Mouse (Mus musculus) neural tube, embryonic 11.5 days (tissue): Measurements from ENCODE around the gene Pemt. TPM values are rescaled to one million over a fixed set of nuclear protein-coding genes. Genes with fewer than 3 reads are reported as not detected.
"Not testable (repeated sequence)": the region's sequence is repeated elsewhere in the genome, so short reads cannot be mapped to it uniquely, and the experiment has no call there.

Experiments used
- ATAC-seq: fragments of 200-750 bp; cut with Nextera tagmentation; 2 replicates; pipeline ENCODE4 v1.8.0; 2017; ENCODE audit warnings: moderate number of reproducible peaks, mild to moderate bottlenecking, moderate TSS enrichment, moderate library complexity; ENCODE audit not compliant: insufficient read depth, low FRiP score, low TSS enrichment
- DNase-seq: peaks from one replicate; pipeline ENCODE4 v3.0.0-alpha.2; 2015; ENCODE audit warnings: low spot score
- H3K27ac ChIP-seq: fragments of 300-500 bp; sonication (generic); 2 replicates; pipeline ENCODE4 v1.5.1; 2014; ENCODE audit warnings: low read depth, mild to moderate bottlenecking, low read length
- H3K27me3 ChIP-seq: fragments of 300-500 bp; sonication (generic); 2 replicates; pipeline ENCODE4 v1.6.1; 2014; ENCODE audit warnings: mild to moderate bottlenecking, low read length, mixed read lengths; ENCODE audit not compliant: control insufficient read depth, insufficient read depth
- H3K36me3 ChIP-seq: fragments of 300-500 bp; sonication (generic); 2 replicates; pipeline ENCODE4 v1.6.1; 2014; ENCODE audit warnings: mild to moderate bottlenecking, low read length, moderate library complexity, mixed read lengths; ENCODE audit not compliant: control insufficient read depth, insufficient read depth
- H3K4me1 ChIP-seq: fragments of 300-500 bp; sonication (generic); 2 replicates; pipeline ENCODE4 v1.6.1; 2014; ENCODE audit warnings: low read length, mixed read lengths; ENCODE audit not compliant: control insufficient read depth, insufficient read depth
- H3K4me2 ChIP-seq: fragments of 300-500 bp; sonication (generic); 2 replicates; pipeline ENCODE4 v1.6.1; 2014; ENCODE audit warnings: low read depth, mild to moderate bottlenecking, moderate library complexity
- H3K4me3 ChIP-seq: fragments of 300-500 bp; sonication (generic); 2 replicates; pipeline ENCODE4 v1.5.1; 2014; ENCODE audit warnings: low read depth, low read length
- H3K9ac ChIP-seq: fragments of 300-500 bp; sonication (generic); 2 replicates; pipeline ENCODE4 v1.6.1; 2014; ENCODE audit warnings: mild to moderate bottlenecking, low read length
- H3K9me3 ChIP-seq: fragments of 300-500 bp; sonication (generic); 2 replicates; pipeline ENCODE4 v1.6.1; 2016; ENCODE audit warnings: low read length; ENCODE audit not compliant: control insufficient read depth
- WGBS: fragments of 180-500 bp; shearing (Covaris S2); extraction: QIAGEN DNeasy Blood & Tissue Kit; methylation state at CpG from one replicate; pipeline ENCODE4 v1.1.7; 2014; 5-methylcytosine and 5-hydroxymethylcytosine counted together
- polyA plus RNA-seq: library from polyadenylated mRNA; unstranded; fragments of >200 nt; fragmentation: Nextera tagmentation; extraction: Ambion mirVana; gene quantifications from 2 replicates; pipeline ENCODE4 v1.2.1, GENCODE M21; 2014

Gene Pemt
- polyA plus RNA-seq, 1 experiment from 2014 or later = 7.3 TPM

GRCm38 (mm10) chr11:59960476-59961337 lies 85.6 kb downstream of the Pemt start:
- no peaks in the 10 kb centered on the region for H3K36me3 ChIP-seq
- H3K4me3 ChIP-seq = no peak overlapping the region
- peaks cover 13% of the 10 kb centered on the region for H3K4me1 ChIP-seq
- H3K27me3 ChIP-seq = peaks cover 16% of the 10 kb centered on the region
- no peak for DNase-seq
- H3K4me2 ChIP-seq = no peak overlapping the region
- no peak overlapping the region for H3K9ac ChIP-seq
- no peak overlapping the region for H3K27ac ChIP-seq
- ATAC-seq = no peak
- 93% methylated on average over 20 of the region's 20 CpGs for WGBS
- H3K9me3 ChIP-seq = no peaks in the 10 kb centered on the region

GRCm38 (mm10) chr11:59959453-59959852 lies 86.8 kb downstream of the Pemt start:
- H3K27me3 ChIP-seq = peaks cover 16% of the 10 kb centered on the region
- peaks cover 13% of the 10 kb centered on the region for H3K4me1 ChIP-seq
- H3K36me3 ChIP-seq = no peaks in the 10 kb centered on the region
- no peak overlapping the region for H3K27ac ChIP-seq
- H3K9ac ChIP-seq = no peak overlapping the region
- no peak overlapping the region for H3K4me3 ChIP-seq
- DNase-seq (no peak), ATAC-seq (no peak)
- WGBS = 84% methylated on average over 4 of the region's 4 CpGs
- no peak overlapping the region for H3K4me2 ChIP-seq
- no peaks in the 10 kb centered on the region for H3K9me3 ChIP-seq

- H3K4me2 ChIP-seq = no peak overlapping the region
- H3K9me3 ChIP-seq = no peaks in the 10 kb centered on the region
- H3K4me3 ChIP-seq = no peak overlapping the region
- DNase-seq (no peak), ATAC-seq (no peak)
- H3K9ac ChIP-seq = no peak overlapping the region
- WGBS = 77% methylated on average over 6 of the region's 6 CpGs
- no peaks in the 10 kb centered on the region for H3K4me1 ChIP-seq
- H3K27me3 ChIP-seq = no peaks in the 10 kb centered on the region
- no peak overlapping the region for H3K27ac ChIP-seq
- H3K36me3 ChIP-seq = no peaks in the 10 kb centered on the region
Observed at GRCm38 (mm10) chr11:59956749-59957148, 89.5 kb downstream of the Pemt start.

- Histone ChIP-seq H3K36me3 (no peaks in the 10 kb centered on the region; the same call in 1 of the 2 replicates), H3K27ac (no peak overlapping the region), H3K9me3 (no peaks in the 10 kb centered on the region), H3K27me3 (no peaks in the 10 kb centered on the region), H3K4me1 (no peaks in the 10 kb centered on the region), H3K4me2 (no peak overlapping the region), H3K9ac (no peak overlapping the region), H3K4me3 (no peak overlapping the region)
- WGBS = 88% methylated on average over 14 of the region's 14 CpGs
- no peak for ATAC-seq
- no peak for DNase-seq
Observed at GRCm38 (mm10) chr11:59952892-59953291, 93.4 kb downstream of the Pemt start.

- WGBS = 5% methylated on average over 13 of the region's 16 CpGs
- Histone ChIP-seq H3K9ac (peak overlapping the region; percentile 98), H3K9me3 (no peaks in the 10 kb centered on the region), H3K4me2 (peak overlapping the region; percentile 82), H3K4me1 (peaks cover 6% of the 10 kb centered on the region; the same call in 1 of the 2 replicates), H3K4me3 (peak overlapping the region; percentile 96), H3K27ac (peak overlapping the region; percentile 58), H3K27me3 (no peaks in the 10 kb centered on the region), H3K36me3 (no peaks in the 10 kb centered on the region; the same call in 1 of the 2 replicates)
- ATAC-seq (0 out of 2 replicates have a peak, but pooled peaks have one; percentile 16), DNase-seq (peak; percentile 31)
Observed at GRCm38 (mm10) chr11:59948401-59948767, 97.9 kb downstream of the Pemt start.

- peak; percentile 99 for DNase-seq
- 1% methylated on average over 41 of the region's 43 CpGs for WGBS
Observed at GRCm38 (mm10) chr11:59947752-59948400, 98.4 kb downstream of the Pemt start, which contains the start of gene Med9. TSS of gene Med9 (plus strand) at chr11:59948206.

GRCm38 (mm10) chr11:59944855-59945254 lies 101.4 kb downstream of the Pemt start:
- not testable (repeated sequence) for H3K36me3 ChIP-seq, H3K27me3 ChIP-seq, H3K4me2 ChIP-seq, ATAC-seq, H3K4me3 ChIP-seq, DNase-seq, H3K9ac ChIP-seq, H3K4me1 ChIP-seq, H3K9me3 ChIP-seq, H3K27ac ChIP-seq
- WGBS = 93% methylated on average over 10 of the region's 10 CpGs

More at GRCm38 (mm10) chr11:59947752-59948400, 98.4 kb downstream of the Pemt start, which contains the start of gene Med9:
- Histone ChIP-seq H3K27ac (peak within 1 kb of the TSS; percentile 58), H3K9me3 (no peaks in the 10 kb centered on the region), H3K27me3 (no peaks in the 10 kb centered on the region), H3K9ac (peak within 1 kb of the TSS; percentile 98), H3K36me3 (no peaks in the 10 kb centered on the region; the same call in 1 of the 2 replicates), H3K4me3 (peak within 1 kb of the TSS; percentile 96), H3K4me2 (peak within 1 kb of the TSS; percentile 82), H3K4me1 (peaks cover 6% of the 10 kb centered on the region; the same call in 1 of the 2 replicates)
- ATAC-seq = peak; percentile 86

GRCm38 (mm10) chr11:59941391-59941790 lies 104.9 kb downstream of the Pemt start:
- no peak overlapping the region for H3K4me2 ChIP-seq
- H3K27me3 ChIP-seq = no peaks in the 10 kb centered on the region
- ATAC-seq (no peak), DNase-seq (no peak)
- WGBS = 38% methylated on average over 3 of the region's 3 CpGs
- H3K27ac ChIP-seq = no peak overlapping the region
- H3K4me3 ChIP-seq = no peak overlapping the region
- no peaks in the 10 kb centered on the region for H3K36me3 ChIP-seq
- no peaks in the 10 kb centered on the region for H3K4me1 ChIP-seq
- no peaks in the 10 kb centered on the region for H3K9me3 ChIP-seq
- no peak overlapping the region for H3K9ac ChIP-seq
